Mouse (Mus musculus): Measurements from ENCODE around the gene A130010J15Rik.
A peak's percentile ranks its signal among the peaks of the same experiment; 100 is the strongest.

The A130010J15Rik gene

GRCm38 (mm10) chr1:193200640-193201382, 33.0 kb downstream of the A130010J15Rik start:
- peak; percentile 31 to 44 for DNase-seq (ENCODE audit: low spot score in 2 of 2)

- DNase-seq (ENCODE audit: low spot score in 2 of 2): peak; percentile 34 to 79
Measured at GRCm38 (mm10) chr1:193201383-193201778, 33.5 kb downstream of the A130010J15Rik start, which contains the start of gene Traf3ip3. TSS of gene Traf3ip3 (minus strand) at chr1:193201703.

- DNase-seq (ENCODE audit: low spot score in 2 of 2): no peak
Measured at GRCm38 (mm10) chr1:193203821-193204220, 36.0 kb downstream of the A130010J15Rik start.

- DNase-seq (ENCODE audit: low spot score in 2 of 2): no peak
Measured at GRCm38 (mm10) chr1:193205431-193205830, 37.6 kb downstream of the A130010J15Rik start.

GRCm38 (mm10) chr1:193207503-193207902, 39.7 kb downstream of the A130010J15Rik start, which contains the start of gene Lamb3:
TSS of gene Lamb3 (plus strand) at chr1:193207699.
- no peak for DNase-seq (ENCODE audit: low spot score in 2 of 2)

- peak; percentile 37 to 77 for DNase-seq (ENCODE audit: low spot score in 2 of 2)
Measured at GRCm38 (mm10) chr1:193208178-193208577, 40.3 kb downstream of the A130010J15Rik start.

- DNase-seq (ENCODE audit: low spot score in 2 of 2): no peak
Measured at GRCm38 (mm10) chr1:193211371-193211770, 43.5 kb downstream of the A130010J15Rik start.

GRCm38 (mm10) chr1:193214053-193214452, 46.2 kb downstream of the A130010J15Rik start:
- DNase-seq (ENCODE audit: low spot score in 2 of 2): no peak

GRCm38 (mm10) chr1:193216000-193216399, 48.2 kb downstream of the A130010J15Rik start:
- DNase-seq (ENCODE audit: low spot score in 2 of 2): no peak

GRCm38 (mm10) chr1:193220408-193220807, 52.6 kb downstream of the A130010J15Rik start:
- no peak for DNase-seq (ENCODE audit: low spot score in 2 of 2)

GRCm38 (mm10) chr1:193225531-193225930, 57.7 kb downstream of the A130010J15Rik start:
- no peak for DNase-seq (ENCODE audit: low spot score in 2 of 2)

- no peak for DNase-seq (ENCODE audit: low spot score in 2 of 2)
Measured at GRCm38 (mm10) chr1:193226114-193226513, 58.3 kb downstream of the A130010J15Rik start.

GRCm38 (mm10) chr1:193226724-193227522, 59.1 kb downstream of the A130010J15Rik start:
- DNase-seq (ENCODE audit: low spot score in 2 of 2): no peak
